Mouse (Mus musculus): Measurements from ENCODE around the gene Tecpr2. TPM values are rescaled to one million over a fixed set of nuclear protein-coding genes. Genes with fewer than 3 reads are reported as not detected.

The Tecpr2 gene
- polyA plus RNA-seq, 1 experiment from 2014 or later, result 5.0 TPM

DNA sequence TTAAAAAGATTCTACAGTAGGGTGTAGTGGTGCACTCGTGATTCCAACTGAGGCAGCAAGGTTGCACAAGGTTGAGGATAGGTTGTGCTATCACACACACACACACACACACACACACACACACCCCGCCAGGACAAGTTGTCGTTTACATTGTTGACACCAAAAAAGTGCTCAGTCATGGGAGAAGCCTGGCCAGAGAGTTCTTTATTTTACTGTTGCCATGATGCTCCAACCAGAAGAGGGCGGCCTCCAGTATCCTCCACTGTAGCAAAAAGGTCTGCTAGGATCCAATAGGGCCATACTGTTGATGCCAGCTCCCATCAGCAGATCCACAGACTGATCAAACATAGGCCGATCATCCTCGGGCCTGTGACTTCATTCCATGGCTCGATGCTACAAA, 62.2 kb downstream of the Tecpr2 start:
- Histone ChIP-seq H3K36me3 (peaks cover 34% of the 10 kb centered on the region), H3K4me1 (no peaks in the 10 kb centered on the region), H3K4me3 (no peak overlapping the region), H3K9me3 (no peaks in the 10 kb centered on the region), H3K27ac (no peak overlapping the region), H3K4me2 (no peak overlapping the region), H3K27me3 (no peaks in the 10 kb centered on the region), H3K9ac (no peak overlapping the region)
- no peak for ATAC-seq (ENCODE audit: insufficient number of reproducible peaks, insufficient read depth, low FRiP score, low TSS enrichment, low read depth)
- 86% methylated on average over 7 of the region's 7 CpGs for WGBS

- Histone ChIP-seq H3K9me3 (no peaks in the 10 kb centered on the region), H3K9ac (no peak overlapping the region), H3K4me1 (no peaks in the 10 kb centered on the region), H3K27me3 (no peaks in the 10 kb centered on the region), H3K4me2 (no peak overlapping the region), H3K27ac (no peak overlapping the region), H3K36me3 (peaks cover 29% of the 10 kb centered on the region), H3K4me3 (no peak overlapping the region)
- WGBS, result 84% methylated on average over 6 of the region's 6 CpGs
- no peak for ATAC-seq (ENCODE audit: insufficient number of reproducible peaks, insufficient read depth, low FRiP score, low TSS enrichment, low read depth)
These were observed 63.7 kb downstream of the Tecpr2 start for GRCm38 (mm10) chr12:110952628-110953385.

- no peak for ATAC-seq (ENCODE audit: insufficient number of reproducible peaks, insufficient read depth, low FRiP score, low TSS enrichment, low read depth)
- no peaks in the 10 kb centered on the region for H3K27me3 ChIP-seq
These were observed 64.4 kb downstream of the Tecpr2 start for GRCm38 (mm10) chr12:110953443-110953842.

DNA sequence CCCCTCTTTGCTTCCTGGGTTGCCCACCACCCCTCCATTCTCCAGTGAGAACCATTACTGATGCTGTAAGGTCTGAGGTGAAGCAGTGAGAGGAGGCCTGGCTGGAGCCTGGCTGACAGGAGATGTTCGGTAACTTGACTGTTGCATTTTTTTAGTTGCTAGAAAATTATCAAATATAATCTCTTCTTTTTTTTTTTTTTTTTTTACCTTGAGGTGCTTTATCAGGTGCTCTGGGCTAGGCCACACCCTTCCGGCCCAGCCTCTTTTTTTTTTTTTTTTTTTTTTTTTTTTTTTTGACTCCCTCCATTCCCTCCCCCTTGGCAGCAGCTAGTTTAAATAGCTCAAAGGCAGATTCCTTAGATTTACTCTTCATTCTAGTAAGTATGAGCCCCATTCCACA, 64.8 kb downstream of the Tecpr2 start:
- H3K4me2 ChIP-seq, result no peak overlapping the region
- H3K4me3 ChIP-seq, result no peak overlapping the region
- H3K9ac ChIP-seq, result no peak overlapping the region
- H3K27me3 ChIP-seq, result no peaks in the 10 kb centered on the region
- WGBS, result 92% methylated on average over 2 of the region's 2 CpGs
- no peaks in the 10 kb centered on the region for H3K9me3 ChIP-seq
- no peak overlapping the region for H3K27ac ChIP-seq
- no peak for ATAC-seq (ENCODE audit: insufficient number of reproducible peaks, insufficient read depth, low FRiP score, low TSS enrichment, low read depth)
- H3K4me1 ChIP-seq, result no peaks in the 10 kb centered on the region
- peaks cover 21% of the 10 kb centered on the region for H3K36me3 ChIP-seq

More at GRCm38 (mm10) chr12:110953443-110953842, 64.4 kb downstream of the Tecpr2 start:
- Histone ChIP-seq H3K36me3 (peaks cover 26% of the 10 kb centered on the region), H3K4me2 (no peak overlapping the region), H3K9me3 (no peaks in the 10 kb centered on the region), H3K9ac (no peak overlapping the region), H3K4me1 (no peaks in the 10 kb centered on the region), H3K4me3 (no peak overlapping the region), H3K27ac (no peak overlapping the region)
- WGBS, result 85% methylated on average over 3 of the region's 3 CpGs

DNA sequence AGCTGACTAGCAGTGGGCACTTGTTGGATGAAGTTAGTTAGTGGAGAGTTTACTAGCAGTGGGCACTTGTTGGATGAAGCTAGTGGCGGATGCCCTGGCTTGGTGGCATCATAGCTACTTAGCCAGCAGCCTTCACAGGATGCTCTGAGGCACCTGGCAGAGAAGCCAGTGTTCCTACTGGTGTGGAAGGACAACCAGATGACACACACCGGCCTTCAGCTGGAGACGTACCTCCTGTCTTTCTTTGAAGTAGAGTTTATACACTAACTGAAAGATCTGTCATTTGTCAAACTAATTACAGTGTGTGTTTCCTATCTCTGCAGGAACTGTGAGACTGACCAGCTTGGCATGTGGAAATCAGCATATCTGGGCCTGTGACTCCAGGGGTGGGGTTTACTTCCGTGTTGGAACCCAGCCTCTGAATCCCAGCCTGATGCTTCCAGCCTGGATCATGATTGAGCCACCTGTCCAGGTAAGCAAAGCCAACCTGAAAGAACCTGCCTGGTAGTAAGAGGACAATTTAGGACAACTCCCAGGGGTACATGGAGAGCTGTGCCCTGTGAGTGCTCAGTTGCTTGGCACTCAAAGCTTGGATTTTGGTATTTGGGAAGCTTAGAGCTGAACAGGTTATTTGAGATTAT, 65.4 kb downstream of the Tecpr2 start:
- no peak overlapping the region for H3K4me3 ChIP-seq
- H3K4me1 ChIP-seq, result no peaks in the 10 kb centered on the region
- H3K36me3 ChIP-seq, result peaks cover 22% of the 10 kb centered on the region
- no peak overlapping the region for H3K27ac ChIP-seq
- H3K4me2 ChIP-seq, result no peak overlapping the region
- WGBS, result 74% methylated on average over 4 of the region's 4 CpGs
- no peaks in the 10 kb centered on the region for H3K27me3 ChIP-seq
- no peak overlapping the region for H3K9ac ChIP-seq
- H3K9me3 ChIP-seq, result no peaks in the 10 kb centered on the region
- no peak for ATAC-seq (ENCODE audit: insufficient number of reproducible peaks, insufficient read depth, low FRiP score, low TSS enrichment, low read depth)

DNA sequence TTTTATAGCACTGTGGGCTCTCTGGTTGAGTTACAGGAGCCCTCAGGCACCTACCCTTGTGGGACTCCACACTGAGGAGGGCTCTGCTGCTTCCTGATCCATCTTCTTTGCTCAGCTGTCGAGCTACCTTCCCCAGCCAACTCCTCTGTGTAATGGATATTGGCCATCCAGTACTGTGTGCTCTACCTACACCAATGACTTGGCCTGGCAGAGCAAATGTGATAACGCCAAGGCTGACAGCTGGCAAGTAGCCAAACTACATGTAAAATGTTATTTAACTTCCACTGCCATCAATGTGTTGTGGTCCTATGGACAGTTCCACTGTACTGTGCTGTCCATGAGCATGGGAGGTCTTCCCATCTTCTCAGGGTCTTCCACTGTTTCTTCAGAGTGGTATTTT, 72.9 kb downstream of the Tecpr2 start:
- peaks cover 18% of the 10 kb centered on the region for H3K36me3 ChIP-seq
- H3K4me1 ChIP-seq, result no peaks in the 10 kb centered on the region
- H3K9me3 ChIP-seq, result no peaks in the 10 kb centered on the region
- H3K9ac ChIP-seq, result no peak overlapping the region
- H3K27me3 ChIP-seq, result no peaks in the 10 kb centered on the region
- 77% methylated on average over 2 of the region's 2 CpGs for WGBS
- H3K4me2 ChIP-seq, result no peak overlapping the region
- no peak for ATAC-seq (ENCODE audit: insufficient number of reproducible peaks, insufficient read depth, low FRiP score, low TSS enrichment, low read depth)
- no peak overlapping the region for H3K4me3 ChIP-seq
- no peak overlapping the region for H3K27ac ChIP-seq

DNA sequence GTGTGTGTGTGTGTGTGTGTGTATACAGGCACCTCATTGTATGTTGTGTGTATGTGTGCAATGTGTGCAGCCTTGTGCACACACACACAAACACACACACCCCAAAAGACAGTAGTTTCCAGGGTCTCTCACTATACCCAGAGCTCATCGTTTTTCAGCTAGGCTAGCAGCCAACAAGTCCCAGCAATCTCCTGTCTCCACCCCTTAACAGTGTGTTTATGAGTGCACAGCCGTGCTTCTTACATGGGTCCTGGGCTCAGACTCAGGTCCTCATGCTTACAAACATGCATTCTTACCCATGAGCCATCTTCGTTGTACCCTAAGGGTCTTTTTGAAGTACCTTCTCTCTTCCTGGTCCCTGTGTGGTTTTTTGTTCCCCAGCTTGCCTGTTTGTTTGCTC, 76.4 kb downstream of the Tecpr2 start:
- no peaks in the 10 kb centered on the region for H3K27me3 ChIP-seq
- 66% methylated on average over 3 of the region's 3 CpGs for WGBS
- ATAC-seq (ENCODE audit: insufficient number of reproducible peaks, insufficient read depth, low FRiP score, low TSS enrichment, low read depth), result no peak
- H3K9ac ChIP-seq, result no peak overlapping the region
- H3K4me1 ChIP-seq, result no peaks in the 10 kb centered on the region
- H3K36me3 ChIP-seq, result peaks cover 43% of the 10 kb centered on the region
- H3K9me3 ChIP-seq, result no peaks in the 10 kb centered on the region
- H3K27ac ChIP-seq, result no peak overlapping the region
- no peak overlapping the region for H3K4me2 ChIP-seq
- no peak overlapping the region for H3K4me3 ChIP-seq

- 66% methylated on average over 4 of the region's 4 CpGs for whole genome bisulfite sequencing
These were observed 77.0 kb downstream of the Tecpr2 start for GRCm38 (mm10) chr12:110966079-110966478.

GRCm38 (mm10) chr12:110967146-110967545, 78.1 kb downstream of the Tecpr2 start:
- Histone ChIP-seq H3K36me3 (peaks cover 54% of the 10 kb centered on the region), H3K27ac (no peak overlapping the region), H3K4me2 (no peak overlapping the region), H3K4me3 (no peak overlapping the region), H3K9me3 (no peaks in the 10 kb centered on the region), H3K9ac (no peak overlapping the region), H3K27me3 (no peaks in the 10 kb centered on the region), H3K4me1 (no peaks in the 10 kb centered on the region)
- 79% methylated on average over 2 of the region's 2 CpGs for WGBS
- ATAC-seq (ENCODE audit: insufficient number of reproducible peaks, insufficient read depth, low FRiP score, low TSS enrichment, low read depth), result no peak

More at GRCm38 (mm10) chr12:110966079-110966478, 77.0 kb downstream of the Tecpr2 start:
- Histone ChIP-seq H3K9me3 (no peaks in the 10 kb centered on the region), H3K4me1 (no peaks in the 10 kb centered on the region), H3K27me3 (no peaks in the 10 kb centered on the region), H3K4me3 (no peak overlapping the region), H3K27ac (no peak overlapping the region), H3K36me3 (peaks cover 49% of the 10 kb centered on the region), H3K4me2 (no peak overlapping the region), H3K9ac (no peak overlapping the region)
- ATAC-seq (ENCODE audit: insufficient number of reproducible peaks, insufficient read depth, low FRiP score, low TSS enrichment, low read depth), result no peak

DNA sequence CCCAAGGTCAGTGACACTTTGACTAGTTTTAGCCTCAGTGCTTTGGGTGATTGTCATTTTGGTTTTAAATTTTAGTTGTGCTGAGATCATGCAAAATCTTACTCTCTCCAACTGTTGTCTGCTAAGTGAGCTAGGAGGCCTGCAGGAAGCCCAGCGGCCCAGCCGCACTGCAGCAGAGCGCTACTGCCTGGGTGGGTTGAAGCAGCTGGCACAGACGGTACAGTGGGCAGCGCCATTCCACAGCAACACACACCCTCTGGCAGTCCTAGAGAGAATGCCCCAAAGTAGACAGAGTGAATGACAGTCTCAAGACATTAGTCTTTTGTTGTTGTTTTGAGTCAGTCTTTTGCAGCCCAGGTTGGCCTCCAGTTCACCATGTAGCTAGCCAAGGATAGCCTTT, 81.3 kb downstream of the Tecpr2 start:
- 92% methylated on average over 5 of the region's 5 CpGs for WGBS
- H3K4me1 ChIP-seq, result no peaks in the 10 kb centered on the region
- no peaks in the 10 kb centered on the region for H3K27me3 ChIP-seq
- no peak overlapping the region for H3K27ac ChIP-seq
- H3K36me3 ChIP-seq, result peaks cover 76% of the 10 kb centered on the region
- H3K9ac ChIP-seq, result no peak overlapping the region
- H3K9me3 ChIP-seq, result no peaks in the 10 kb centered on the region
- H3K4me2 ChIP-seq, result no peak overlapping the region
- no peak for ATAC-seq (ENCODE audit: insufficient number of reproducible peaks, insufficient read depth, low FRiP score, low TSS enrichment, low read depth)
- no peak overlapping the region for H3K4me3 ChIP-seq

DNA sequence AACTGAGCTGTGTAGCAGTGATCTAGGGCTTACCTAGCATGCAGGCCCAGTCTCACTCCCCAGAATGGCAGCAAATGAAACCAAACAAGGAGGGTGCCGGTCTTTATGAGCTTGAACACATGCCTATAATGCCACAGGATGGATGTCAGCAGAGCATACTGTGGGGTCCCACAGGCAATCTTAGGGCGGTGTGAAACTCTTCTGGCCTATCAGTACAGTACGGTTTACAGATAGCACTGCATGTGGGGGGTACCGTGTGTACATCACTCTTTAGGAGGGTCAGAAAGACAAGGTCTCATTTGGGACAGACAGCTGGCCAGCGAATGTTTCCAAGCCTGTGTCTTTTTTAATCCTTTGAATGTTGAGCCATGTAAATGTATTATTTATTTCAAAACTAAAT, 82.9 kb downstream of the Tecpr2 start:
- Histone ChIP-seq H3K9ac (no peak overlapping the region), H3K4me2 (no peak overlapping the region), H3K4me3 (no peak overlapping the region), H3K36me3 (peaks cover 89% of the 10 kb centered on the region), H3K4me1 (no peaks in the 10 kb centered on the region), H3K9me3 (no peaks in the 10 kb centered on the region), H3K27me3 (no peaks in the 10 kb centered on the region), H3K27ac (no peak overlapping the region)
- no peak for ATAC-seq (ENCODE audit: insufficient number of reproducible peaks, insufficient read depth, low FRiP score, low TSS enrichment, low read depth)
- WGBS, result 91% methylated on average over 5 of the region's 5 CpGs

DNA sequence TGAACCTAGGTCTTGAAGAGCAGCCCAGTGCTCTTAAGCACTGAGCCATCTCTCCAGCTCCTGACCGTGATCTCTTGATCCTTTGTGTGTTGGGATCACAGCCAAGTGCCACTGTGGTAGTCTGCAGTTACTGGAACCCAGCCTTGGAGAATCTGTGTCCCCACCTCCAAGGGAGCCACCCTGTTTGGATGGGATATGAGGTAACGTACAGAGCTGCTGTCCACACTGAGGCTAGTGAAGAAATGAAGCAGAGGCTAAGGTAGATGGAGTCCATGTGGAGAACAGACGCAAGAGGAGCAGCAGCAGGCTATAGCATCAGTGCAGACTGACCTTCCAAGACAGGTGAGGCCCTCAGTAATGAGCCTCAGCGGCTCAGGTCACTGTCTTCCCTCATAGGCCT, 84.8 kb downstream of the Tecpr2 start:
- Histone ChIP-seq H3K4me3 (no peak overlapping the region), H3K4me1 (peaks cover 10% of the 10 kb centered on the region), H3K9me3 (no peaks in the 10 kb centered on the region), H3K4me2 (no peak overlapping the region), H3K9ac (no peak overlapping the region), H3K27ac (no peak overlapping the region), H3K27me3 (no peaks in the 10 kb centered on the region), H3K36me3 (peaks cover 78% of the 10 kb centered on the region)
- ATAC-seq (ENCODE audit: insufficient number of reproducible peaks, insufficient read depth, low FRiP score, low TSS enrichment, low read depth), result no peak
- 91% methylated on average over 4 of the region's 4 CpGs for WGBS

Data from embryonic facial prominence, embryonic 13.5 days (tissue).